Mouse (Mus musculus) c-Kit-positive CD71-positive TER-119-positive erythroid progenitor cells, embryonic 14.5 days (primary cell): ENCODE data around the gene C1qtnf5.

ENCODE experiments used
- DNase-seq: peaks from one replicate; pipeline ENCODE4 v3.0.0-alpha.2; 2013; ENCODE audit warnings: low spot score

Gene C1qtnf5

GRCm38 (mm10) chr9:44133287-44133686, 26.2 kb downstream of the C1qtnf5 start:
- no peak for DNase-seq

- DNase-seq = no peak
These were observed 27.2 kb downstream of the C1qtnf5 start, which contains the start of gene Mcam for GRCm38 (mm10) chr9:44134101-44134850. Gene Mcam (plus strand): TSS chr9:44134469.

- no peak for DNase-seq
These were observed 28.0 kb downstream of the C1qtnf5 start for GRCm38 (mm10) chr9:44134851-44135730.

- DNase-seq = no peak
These were observed 28.8 kb downstream of the C1qtnf5 start for GRCm38 (mm10) chr9:44135731-44136411.

- DNase-seq = no peak
These were observed 30.8 kb downstream of the C1qtnf5 start for GRCm38 (mm10) chr9:44137846-44138245.

- no peak for DNase-seq
These were observed 34.9 kb downstream of the C1qtnf5 start for GRCm38 (mm10) chr9:44141951-44142350.

DNA sequence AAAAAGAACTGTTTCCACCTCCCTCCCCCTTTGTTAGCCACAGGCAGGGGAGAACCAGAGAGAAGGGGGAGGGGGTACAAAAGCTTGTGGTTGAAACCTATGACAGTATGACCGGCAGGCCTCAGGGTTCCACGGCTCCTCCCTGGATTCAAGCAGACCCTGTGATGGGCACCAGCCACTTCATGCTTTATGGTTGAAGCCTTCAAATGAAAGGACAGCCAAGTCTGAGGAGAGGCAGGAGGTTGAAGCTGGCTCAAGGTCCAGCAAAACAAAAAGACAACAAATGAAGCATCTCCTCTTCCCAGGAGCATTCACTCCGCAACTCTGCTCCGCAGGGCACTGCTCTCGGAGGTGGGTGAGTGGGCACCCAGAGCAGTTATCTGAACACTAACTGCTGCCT, 36.4 kb downstream of the C1qtnf5 start:
- no peak for DNase-seq

GRCm38 (mm10) chr9:44144023-44144717, 37.1 kb downstream of the C1qtnf5 start:
- DNase-seq = no peak

DNA sequence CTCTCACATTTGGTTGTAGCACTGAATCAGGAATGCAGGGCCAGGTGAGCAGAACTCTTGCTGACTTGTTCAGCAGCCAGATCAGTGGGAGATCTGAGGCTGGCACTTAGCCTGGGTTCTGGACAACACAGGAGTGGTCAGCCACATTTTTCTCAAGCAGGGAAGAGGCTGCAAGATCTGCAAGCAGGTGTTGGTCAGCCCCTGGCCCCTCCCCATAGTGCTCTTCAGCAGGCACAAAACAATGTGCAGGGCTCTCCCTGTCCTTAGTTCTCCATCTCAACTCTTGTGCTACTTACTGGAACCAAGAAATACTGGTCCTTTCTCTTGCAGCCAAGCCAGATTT, 37.6 kb downstream of the C1qtnf5 start:
- DNase-seq = no peak

GRCm38 (mm10) chr9:44147290-44147689, 40.2 kb downstream of the C1qtnf5 start:
- DNase-seq = no peak
